In genomic region chr19:5425906-5426565, GRCm38 (mm10) we compare ENCODE assay signal across 8 mouse cellular contexts. TPM values are rescaled to one million over a fixed set of nuclear protein-coding genes. Genes with fewer than 3 reads are reported as not detected.
DNase-seq lines count a peak whose midpoint lies in the region; ATAC-seq and TF ChIP-seq lines count a peak whose summit lies in the region.

No protein-coding gene starts in this region.

- peak overlapping the region; percentile 70 for H3K4me2 ChIP-seq in heart, embryonic 13.5 days
- H3K4me2 ChIP-seq in limb, embryonic 14.5 days (replicated peaks; ENCODE audit: low read depth, low read length, severe bottlenecking) = peak overlapping the region; percentile 91

- H3K27ac ChIP-seq in heart, embryonic 13.5 days (replicated peaks) = peak overlapping the region; percentile 86
- 0 out of 2 replicates have a peak overlapping the region, but pooled peaks have one; percentile 34 for H3K27ac ChIP-seq in ES-Bruce4 (ENCODE audit: insufficient read depth, low read length)
- H3K27ac ChIP-seq in embryonic fibroblast, embryonic 13.5 days (ENCODE audit: insufficient read depth, low read length) = peak overlapping the region; percentile 70
- no peak overlapping the region; the same call in 1 of the 2 replicates for H3K27ac ChIP-seq in limb, embryonic 14.5 days (replicated peaks; ENCODE audit: low read depth, low read length)

- TF ChIP-seq POLR2A in ES-Bruce4 (IDR thresholded peaks at IDR 0.05; ENCODE audit: insufficient read depth, low read length) = no peak
- TF ChIP-seq POLR2A in embryonic fibroblast, embryonic 13.5 days (IDR thresholded peaks at IDR 0.05; ENCODE audit: low read depth, low read length) = no peak
- no peak for TF ChIP-seq POLR2A in limb, embryonic 14.5 days (IDR thresholded peaks at IDR 0.05; ENCODE audit: borderline replicate concordance, extremely low read depth, insufficient read depth, insufficient read length)

- H3K4me1 ChIP-seq in heart, embryonic 13.5 days = peaks cover 30% of the 10 kb centered on the region
- no peaks in the 10 kb centered on the region for H3K4me1 ChIP-seq in ES-Bruce4 (ENCODE audit: control insufficient read depth, insufficient read depth, low read length)
- H3K4me1 ChIP-seq in embryonic fibroblast, embryonic 13.5 days (ENCODE audit: control insufficient read depth, insufficient read depth, low read length) = peaks cover 19% of the 10 kb centered on the region
- peaks cover 19% of the 10 kb centered on the region for H3K4me1 ChIP-seq in limb, embryonic 14.5 days (ENCODE audit: control insufficient read depth, insufficient read depth, low read length)

- H3K4me3 ChIP-seq in heart, embryonic 13.5 days = peak overlapping the region; percentile 84
- peak overlapping the region; percentile 99 for H3K4me3 ChIP-seq in ES-Bruce4 (ENCODE audit: low read depth, low read length)
- peak overlapping the region; percentile 93 for H3K4me3 ChIP-seq in embryonic fibroblast, embryonic 13.5 days (ENCODE audit: insufficient read depth, low read length)
- H3K4me3 ChIP-seq in limb, embryonic 14.5 days (replicated peaks; ENCODE audit: low read length) = peak overlapping the region; percentile 91

- no peak for TF ChIP-seq CTCF in ES-Bruce4 (IDR thresholded peaks at IDR 0.05; ENCODE audit: low read depth, low read length)
- TF ChIP-seq CTCF in embryonic fibroblast, embryonic 13.5 days (IDR thresholded peaks at IDR 0.05; ENCODE audit: borderline replicate concordance, insufficient read depth, low read length) = no peak

- DNase-seq in heart, postnatal 4 days = no peak
- no peak for DNase-seq in limb, embryonic 14.5 days (ENCODE audit: low spot score)
- DNase-seq in testis, postnatal 10 days (ENCODE audit: low spot score) = peak; percentile 56
- DNase-seq in adrenal gland, postnatal 25 days = no peak
- no peak for DNase-seq in urinary bladder, adult 18-20 months (ENCODE audit: low spot score in 2 of 2)

- no peaks in the 10 kb centered on the region for H3K27me3 ChIP-seq in heart, embryonic 13.5 days (replicated peaks)
- no peaks in the 10 kb centered on the region for H3K27me3 ChIP-seq in ES-Bruce4 (ENCODE audit: control insufficient read depth, insufficient read depth, low read length, poor library complexity, severe bottlenecking)
- no peaks in the 10 kb centered on the region for H3K27me3 ChIP-seq in limb, embryonic 14.5 days (ENCODE audit: control insufficient read depth, insufficient read depth, low read length)

- H3K9ac ChIP-seq in heart, embryonic 13.5 days = peak overlapping the region; percentile 94
- H3K9ac ChIP-seq in ES-Bruce4 (ENCODE audit: low read depth, poor library complexity, severe bottlenecking) = peak overlapping the region; percentile 97
- peak overlapping the region; percentile 90 for H3K9ac ChIP-seq in limb, embryonic 14.5 days (ENCODE audit: low read depth, low read length, severe bottlenecking)

- no peak for ATAC-seq in heart, embryonic 13.5 days (ENCODE audit: extremely low read depth, insufficient number of reproducible peaks, low FRiP score, low TSS enrichment)
- no peak for ATAC-seq in limb, embryonic 14.5 days (ENCODE audit: low FRiP score, low read depth)

- no peaks in the 10 kb centered on the region for H3K9me3 ChIP-seq in heart, embryonic 13.5 days
- H3K9me3 ChIP-seq in ES-Bruce4 (replicated peaks; ENCODE audit: control insufficient read depth, insufficient read depth, low read length, poor library complexity, severe bottlenecking) = no peaks in the 10 kb centered on the region
- H3K9me3 ChIP-seq in limb, embryonic 14.5 days (ENCODE audit: control insufficient read depth, low read length) = no peaks in the 10 kb centered on the region

- no peak for TF ChIP-seq EP300 in ES-Bruce4 (IDR thresholded peaks at IDR 0.05; ENCODE audit: insufficient read depth, low read depth, low read length)

- WGBS in heart, embryonic 13.5 days = 86% methylated on average over 18 of the region's 18 CpGs
- 91% methylated on average over 18 of the region's 18 CpGs for WGBS in limb, embryonic 14.5 days

- peaks cover 45% of the 10 kb centered on the region for H3K36me3 ChIP-seq in heart, embryonic 13.5 days
- no peaks in the 10 kb centered on the region for H3K36me3 ChIP-seq in ES-Bruce4 (ENCODE audit: control insufficient read depth, insufficient read depth, low read length, poor library complexity, severe bottlenecking)
- H3K36me3 ChIP-seq in limb, embryonic 14.5 days (ENCODE audit: control insufficient read depth, insufficient read depth, low read length) = peaks cover 46% of the 10 kb centered on the region

RNA-seq across cellular contexts. Expression of gene AI837181, which starts 1.1 kb away (rescaled TPM):
- 38.3 and 40.9 TPM in 2 replicates for polyA plus RNA-seq in heart, embryonic 13.5 days (2015; fragmentation: Nextera tagmentation; extraction: Ambion mirVana)
- 10 to 100 TPM; 35.2 to 35.3 TPM for total RNA-seq in heart, postnatal 4 days (2021)
- 17.5 and 21.9 TPM in 2 replicates for polyA plus RNA-seq in ES-Bruce4 (2011; ENCODE audit: insufficient read depth, insufficient read length, low read depth, missing spikeins)
- 47.2 and 48.3 TPM in 2 replicates for polyA plus RNA-seq in embryonic fibroblast, embryonic 13.5 days (2011; ENCODE audit: insufficient read length, low read depth, missing spikeins)
- 97.5 and 132 TPM in 2 replicates for polyA plus RNA-seq in limb, embryonic 14.5 days (2012; rRNA removed)
- 57.1 and 61.9 TPM in 2 replicates for polyA plus RNA-seq in limb, embryonic 14.5 days (2014; fragmentation: Nextera tagmentation; extraction: Ambion mirVana)
- total RNA-seq in adrenal gland, postnatal 25 days (2021) = 43.1 and 51.1 TPM in 2 replicates

RNA-seq across cellular contexts. Expression of gene Drap1, which starts 1.3 kb away (rescaled TPM):
- 190 and 213 TPM in 2 replicates for polyA plus RNA-seq in heart, embryonic 13.5 days (2015; fragmentation: Nextera tagmentation; extraction: Ambion mirVana)
- 100 to 1,000 TPM; 231 to 246 TPM for total RNA-seq in heart, postnatal 4 days (2021)
- polyA plus RNA-seq in ES-Bruce4 (2011; ENCODE audit: insufficient read depth, insufficient read length, low read depth, missing spikeins) = 138 and 154 TPM in 2 replicates
- 152 and 169 TPM in 2 replicates for polyA plus RNA-seq in embryonic fibroblast, embryonic 13.5 days (2011; ENCODE audit: insufficient read length, low read depth, missing spikeins)
- 163 and 236 TPM in 2 replicates for polyA plus RNA-seq in limb, embryonic 14.5 days (2012; rRNA removed)
- 219 and 233 TPM in 2 replicates for polyA plus RNA-seq in limb, embryonic 14.5 days (2014; fragmentation: Nextera tagmentation; extraction: Ambion mirVana)
- 182 and 221 TPM in 2 replicates for total RNA-seq in adrenal gland, postnatal 25 days (2021)

RNA-seq across cellular contexts. Expression of gene Fosl1, which starts 21.3 kb away (rescaled TPM):
- not detected in 2 replicates for polyA plus RNA-seq in heart, embryonic 13.5 days (2015; fragmentation: Nextera tagmentation; extraction: Ambion mirVana)
- total RNA-seq in heart, postnatal 4 days (2021) = not detected
- 1.3 and 2.3 TPM in 2 replicates for polyA plus RNA-seq in ES-Bruce4 (2011; ENCODE audit: insufficient read depth, insufficient read length, low read depth, missing spikeins)
- polyA plus RNA-seq in embryonic fibroblast, embryonic 13.5 days (2011; ENCODE audit: insufficient read length, low read depth, missing spikeins) = 13.4 and 35.0 TPM in 2 replicates
- 0.06 and 0.09 TPM in 2 replicates for polyA plus RNA-seq in limb, embryonic 14.5 days (2012; rRNA removed)
- not detected in 2 replicates for polyA plus RNA-seq in limb, embryonic 14.5 days (2014; fragmentation: Nextera tagmentation; extraction: Ambion mirVana)
- not detected in 2 replicates for total RNA-seq in adrenal gland, postnatal 25 days (2021)

RNA-seq across cellular contexts. Expression of gene Tsga10ip, which starts 23.7 kb away (rescaled TPM):
- polyA plus RNA-seq in heart, embryonic 13.5 days (2015; fragmentation: Nextera tagmentation; extraction: Ambion mirVana) = 1.6 and 2.2 TPM in 2 replicates
- total RNA-seq in heart, postnatal 4 days (2021) = under 1 TPM; 0.45 to 0.48 TPM
- 0.49 TPM in 1 of 2 replicates, not detected in the other for polyA plus RNA-seq in ES-Bruce4 (2011; ENCODE audit: insufficient read depth, insufficient read length, low read depth, missing spikeins)
- not detected in 2 replicates for polyA plus RNA-seq in embryonic fibroblast, embryonic 13.5 days (2011; ENCODE audit: insufficient read length, low read depth, missing spikeins)
- polyA plus RNA-seq in limb, embryonic 14.5 days (2012; rRNA removed) = 0.13 and 0.14 TPM in 2 replicates
- polyA plus RNA-seq in limb, embryonic 14.5 days (2014; fragmentation: Nextera tagmentation; extraction: Ambion mirVana) = 0.18 TPM in 1 of 2 replicates, not detected in the other
- total RNA-seq in adrenal gland, postnatal 25 days (2021) = not detected in 2 replicates

RNA-seq across cellular contexts. Expression of gene Ccdc85b, which starts 31.7 kb away (rescaled TPM):
- 7.6 and 8.1 TPM in 2 replicates for polyA plus RNA-seq in heart, embryonic 13.5 days (2015; fragmentation: Nextera tagmentation; extraction: Ambion mirVana)
- total RNA-seq in heart, postnatal 4 days (2021) = 10 to 100 TPM; 13.5 to 13.9 TPM
- 3.3 and 4.2 TPM in 2 replicates for polyA plus RNA-seq in ES-Bruce4 (2011; ENCODE audit: insufficient read depth, insufficient read length, low read depth, missing spikeins)
- polyA plus RNA-seq in embryonic fibroblast, embryonic 13.5 days (2011; ENCODE audit: insufficient read length, low read depth, missing spikeins) = 3.0 and 5.2 TPM in 2 replicates
- polyA plus RNA-seq in limb, embryonic 14.5 days (2012; rRNA removed) = 6.6 and 6.9 TPM in 2 replicates
- 6.5 and 7.0 TPM in 2 replicates for polyA plus RNA-seq in limb, embryonic 14.5 days (2014; fragmentation: Nextera tagmentation; extraction: Ambion mirVana)
- 7.2 and 10.9 TPM in 2 replicates for total RNA-seq in adrenal gland, postnatal 25 days (2021)
